Mouse (Mus musculus) frontal cortex, postnatal 36 days (tissue): Measurements from ENCODE around the gene Numb.

ENCODE experiments used
- DNase-seq, 2 experiments: peaks; one replicate each; pipeline ENCODE4 v3.0.0; 2022; ENCODE audit warnings: low spot score in 2 of 2

Gene Numb

GRCm38 (mm10) chr12:83782669-83783068, 139.1 kb downstream of the Numb start:
- no peak for DNase-seq

GRCm38 (mm10) chr12:83781640-83782278, 140.0 kb downstream of the Numb start:
- DNase-seq = no peak

GRCm38 (mm10) chr12:83781204-83781603, 140.5 kb downstream of the Numb start:
- DNase-seq = no peak

- DNase-seq = no peak
These were observed 141.6 kb downstream of the Numb start for GRCm38 (mm10) chr12:83780181-83780580.

- no peak for DNase-seq
These were observed 145.0 kb downstream of the Numb start for GRCm38 (mm10) chr12:83776766-83777165.

- no peak for DNase-seq
These were observed 146.1 kb downstream of the Numb start for GRCm38 (mm10) chr12:83775621-83776020.

- no peak for DNase-seq
These were observed 151.1 kb downstream of the Numb start for GRCm38 (mm10) chr12:83770418-83771256.

GRCm38 (mm10) chr12:83768235-83768899, 153.4 kb downstream of the Numb start:
- DNase-seq = no peak

GRCm38 (mm10) chr12:83767833-83768232, 153.9 kb downstream of the Numb start:
- DNase-seq = no peak

GRCm38 (mm10) chr12:83765965-83766603, 155.7 kb downstream of the Numb start:
- no peak for DNase-seq

- no peak for DNase-seq
These were observed 157.2 kb downstream of the Numb start for GRCm38 (mm10) chr12:83764519-83764918.

GRCm38 (mm10) chr12:83764044-83764365, 157.7 kb downstream of the Numb start:
- no peak for DNase-seq

GRCm38 (mm10) chr12:83763311-83764043, 158.3 kb downstream of the Numb start, which contains the start of gene Papln:
Gene Papln, plus strand, starts transcription at chr12:83763634.
- DNase-seq = no peak

- no peak for DNase-seq
These were observed 159.0 kb downstream of the Numb start for GRCm38 (mm10) chr12:83762706-83763105.

GRCm38 (mm10) chr12:83760201-83760600, 161.5 kb downstream of the Numb start:
- DNase-seq = no peak

GRCm38 (mm10) chr12:83758735-83759134, 163.0 kb downstream of the Numb start:
- DNase-seq = no peak

- DNase-seq = no peak
These were observed 169.2 kb downstream of the Numb start for GRCm38 (mm10) chr12:83752495-83752894.

GRCm38 (mm10) chr12:83749186-83749585, 172.5 kb downstream of the Numb start:
- no peak for DNase-seq
